Mouse (Mus musculus) kidney, adult 2 months (tissue): ENCODE results near the gene Taar4.

Source experiments
- CTCF ChIP-seq: fragments of 200-500 bp; conservative IDR thresholded peaks from 2 replicates; pipeline ENCODE4 v1.5.1; 2011; ENCODE audit warnings: low read depth, mild to moderate bottlenecking, control low read depth, low read length, moderate library complexity, mixed read lengths; ENCODE audit not compliant: insufficient read depth, insufficient read length
- POLR2A ChIP-seq: fragments of 200-500 bp; IDR thresholded peaks from one replicate; pipeline ENCODE4 v1.6.1; 2011; ENCODE audit warnings: low read depth, low read length, control low read depth

- no peak for TF ChIP-seq CTCF
- TF ChIP-seq POLR2A = no peak
Measured at GRCm38 (mm10) chr10:24008143-24008542, 47.8 kb downstream of the Taar4 start.
